Mouse (Mus musculus): ENCODE results near the gene Btaf1.
A peak's percentile ranks its signal among the peaks of the same experiment; 100 is the strongest.

Gene Btaf1

GRCm38 (mm10) chr19:36925671-36926552, at the start of gene Btaf1:
Gene Btaf1, plus strand, starts transcription at chr19:36926079.
- DNase-seq (ENCODE audit: low spot score in 2 of 2): peak; percentile 72 to 76

- DNase-seq (ENCODE audit: low spot score in 2 of 2): no peak
Measured at GRCm38 (mm10) chr19:36877329-36877728, 48.5 kb upstream of the Btaf1 start.

DNA sequence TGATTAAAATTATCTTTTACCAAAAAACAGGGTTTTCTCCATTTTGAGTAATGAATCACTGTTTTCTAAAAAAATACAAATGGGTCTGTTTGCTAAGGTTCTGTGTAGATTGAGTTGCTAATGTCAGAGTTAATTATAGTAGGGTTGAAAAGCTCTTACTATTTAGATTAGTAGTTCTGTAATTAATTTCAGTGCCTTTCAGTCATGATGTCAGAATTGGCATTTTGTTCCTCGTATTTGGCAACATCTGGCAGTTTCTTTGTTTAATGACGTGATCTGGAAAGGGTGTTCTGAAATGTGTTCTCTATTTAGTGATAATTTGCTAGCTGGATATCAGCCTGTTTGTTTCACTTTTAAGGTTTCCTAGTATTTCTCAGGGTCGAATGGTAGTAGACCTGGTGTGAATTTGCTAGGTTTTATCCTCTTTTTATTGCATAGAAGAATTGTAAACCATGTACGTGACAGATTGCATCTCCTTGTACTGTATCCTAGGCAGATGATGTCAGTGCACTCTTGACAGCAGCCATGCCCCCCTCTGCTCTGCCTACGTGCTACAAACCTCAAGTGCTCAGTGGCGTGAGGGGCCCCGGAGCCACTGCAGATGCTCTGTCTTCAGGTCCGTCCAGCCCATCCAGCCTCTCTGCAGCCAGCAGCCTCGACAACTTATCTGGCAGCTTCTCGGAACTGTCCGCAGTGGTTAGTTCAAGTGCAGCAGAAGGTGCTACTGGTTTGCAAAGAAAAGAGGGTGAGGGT, 47.0 kb upstream of the Btaf1 start:
- DNase-seq (ENCODE audit: low spot score in 2 of 2): no peak

- DNase-seq (ENCODE audit: low spot score in 2 of 2): peak in 1 of 2 experiments; percentile 30
Measured at GRCm38 (mm10) chr19:36883119-36883518, 42.8 kb upstream of the Btaf1 start.

GRCm38 (mm10) chr19:36886316-36886715, 39.6 kb upstream of the Btaf1 start:
- DNase-seq (ENCODE audit: low spot score in 2 of 2): no peak

DNA sequence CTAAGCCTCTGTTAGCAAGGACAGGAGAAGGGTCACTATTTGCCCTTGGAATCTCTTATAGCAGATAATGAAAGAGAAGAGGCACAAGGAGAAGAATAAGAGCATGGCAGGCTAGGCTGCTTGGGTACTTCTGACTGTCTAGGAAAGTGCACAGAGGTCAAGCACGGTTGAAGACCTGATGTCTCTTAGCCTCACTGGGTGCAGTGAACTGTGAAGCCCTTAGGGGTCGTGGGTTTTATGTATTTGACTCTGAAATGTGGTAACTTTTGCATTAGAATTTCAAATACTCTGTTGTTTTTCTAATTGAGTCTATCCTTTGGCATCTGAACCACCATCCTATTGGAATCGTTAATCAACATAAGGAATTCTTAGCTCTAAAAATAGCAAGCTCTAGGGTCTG, 38.2 kb upstream of the Btaf1 start:
- no peak for DNase-seq (ENCODE audit: low spot score in 2 of 2)

DNA sequence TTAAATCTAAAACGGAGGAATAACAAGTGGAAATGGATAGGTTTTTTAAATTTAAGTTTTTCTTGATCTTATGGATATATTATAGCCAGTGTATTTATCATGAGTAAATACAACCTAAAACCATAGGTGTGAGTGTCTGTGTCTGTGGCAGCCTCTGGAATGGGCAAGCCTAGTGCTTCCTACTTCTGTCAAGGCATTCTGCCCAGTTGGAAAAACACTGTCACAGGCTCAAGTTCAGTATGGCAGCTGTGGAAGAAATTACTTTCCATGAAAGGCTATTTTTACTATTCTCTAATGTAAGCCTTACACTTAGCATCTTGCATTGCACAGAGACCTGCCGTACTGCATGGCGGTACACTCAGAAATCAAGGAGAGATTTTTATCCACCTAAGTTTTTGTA, 34.1 kb upstream of the Btaf1 start:
- DNase-seq (ENCODE audit: low spot score in 2 of 2): no peak

- DNase-seq (ENCODE audit: low spot score in 2 of 2): no peak
Measured at GRCm38 (mm10) chr19:36896791-36897569, 28.9 kb upstream of the Btaf1 start.

DNA sequence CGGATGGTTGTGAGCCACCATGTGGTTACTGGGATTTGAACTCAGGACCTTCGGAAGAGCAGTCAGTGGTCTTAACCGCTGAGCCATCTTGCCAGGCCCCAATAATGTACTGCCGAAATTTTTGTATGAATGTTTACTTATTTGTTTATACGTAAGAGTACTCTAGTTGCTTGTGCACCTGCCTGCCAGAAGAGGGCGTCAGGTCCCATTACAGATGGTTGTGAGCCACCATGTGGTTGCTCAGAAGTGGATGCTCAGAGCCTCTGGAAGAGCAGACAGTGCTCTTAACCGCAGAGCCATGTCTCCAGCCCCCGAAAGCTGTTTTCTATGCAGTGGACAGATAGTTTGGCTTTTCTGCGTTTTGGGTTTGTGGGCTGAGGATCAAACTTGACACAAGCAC, 28.1 kb upstream of the Btaf1 start:
- no peak for DNase-seq (ENCODE audit: low spot score in 2 of 2)

- no peak for DNase-seq (ENCODE audit: low spot score in 2 of 2)
Measured at GRCm38 (mm10) chr19:36903377-36903776, 22.5 kb upstream of the Btaf1 start.

DNA sequence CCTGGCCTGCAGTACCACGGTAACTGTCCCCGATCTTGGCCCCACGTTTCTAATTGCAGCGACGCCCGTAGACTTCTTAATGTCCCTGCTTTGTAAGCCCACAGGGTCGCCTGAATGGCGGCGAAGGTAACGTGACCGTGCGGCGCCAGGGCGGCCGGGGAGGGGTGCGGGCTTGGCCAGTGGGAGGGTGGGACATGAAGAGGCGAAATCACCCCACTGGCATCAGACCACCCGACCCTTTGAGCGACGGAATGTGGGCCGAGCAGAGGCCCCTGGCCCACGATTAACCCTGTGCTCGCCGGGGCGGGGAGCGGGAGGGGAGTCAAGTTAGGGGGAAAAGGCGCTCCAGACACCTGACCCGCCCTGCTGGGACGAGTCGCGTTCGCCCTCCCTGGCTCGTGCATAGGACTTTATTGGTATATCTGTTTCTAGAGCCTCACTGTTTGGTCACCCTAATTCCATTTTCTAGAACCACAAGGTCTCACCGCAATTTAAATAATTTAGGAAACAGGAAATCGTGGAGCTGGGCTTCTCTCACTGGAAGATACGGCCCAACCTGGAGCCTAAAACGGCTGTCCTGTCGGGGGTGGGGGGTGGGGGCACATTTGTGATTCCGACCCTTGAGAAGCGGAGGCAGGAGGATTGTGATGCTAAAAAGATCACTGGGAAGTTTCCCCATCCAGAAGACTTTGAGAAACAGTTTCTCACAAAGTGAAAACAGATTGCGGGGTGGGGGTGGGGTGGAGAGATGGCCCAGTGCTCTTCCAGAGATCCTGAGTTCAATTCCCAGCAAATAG, 21.5 kb upstream of the Btaf1 start:
- DNase-seq (ENCODE audit: low spot score in 2 of 2): peak; percentile 31 to 52

DNA sequence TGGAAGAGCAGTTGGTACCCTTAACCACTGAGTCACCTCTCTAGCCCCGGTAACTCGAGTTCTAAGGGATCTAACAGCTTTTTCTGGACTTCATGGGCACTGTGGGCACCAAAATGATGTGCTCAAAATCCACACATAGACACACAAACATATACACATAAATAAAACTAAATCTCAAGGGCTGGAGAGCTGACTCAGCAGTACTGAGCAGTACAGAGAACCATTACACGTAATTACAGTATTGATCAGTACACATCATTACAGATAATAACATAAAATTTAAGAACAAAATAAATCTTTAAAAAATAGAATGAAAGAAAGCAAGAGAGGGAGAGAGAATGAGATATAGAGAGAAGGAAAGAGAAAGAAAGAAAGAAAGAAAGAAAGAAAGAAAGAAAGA, 16.7 kb upstream of the Btaf1 start:
- DNase-seq (ENCODE audit: low spot score in 2 of 2): no peak

- DNase-seq (ENCODE audit: low spot score in 2 of 2): peak in 1 of 2 experiments; percentile 53
Measured at GRCm38 (mm10) chr19:36909676-36910292, 16.1 kb upstream of the Btaf1 start.

DNA sequence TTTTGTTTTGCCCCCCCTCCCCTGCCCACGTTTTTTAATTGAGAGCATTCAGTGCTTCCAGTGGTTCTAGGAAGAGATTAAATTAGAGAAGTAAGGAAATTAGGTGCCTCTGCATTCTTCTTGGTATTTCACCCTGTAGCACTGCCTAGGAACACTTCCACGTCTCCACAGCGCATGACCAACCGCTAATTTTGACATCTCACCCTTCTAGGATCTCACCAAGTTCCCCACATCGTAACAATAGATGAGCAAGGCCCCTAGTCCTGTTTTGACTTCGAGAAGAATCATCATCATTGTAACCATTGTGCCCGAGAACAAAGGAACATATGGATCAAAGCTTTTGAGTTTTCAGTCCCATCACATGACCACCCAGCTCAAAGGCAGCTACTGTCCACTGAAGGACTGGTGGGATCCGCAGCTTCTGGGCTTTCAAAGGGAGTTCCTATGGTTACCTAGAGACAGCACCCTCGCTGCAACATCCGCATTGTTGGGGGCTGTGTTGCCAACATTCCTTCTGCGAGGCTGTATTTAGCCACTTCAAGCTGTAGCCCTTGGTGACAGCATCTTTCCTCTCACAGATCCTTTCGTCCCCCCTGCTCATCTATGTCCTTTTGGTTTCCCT, 15.3 kb upstream of the Btaf1 start:
- peak; percentile 66 to 67 for DNase-seq (ENCODE audit: low spot score in 2 of 2)

- DNase-seq (ENCODE audit: low spot score in 2 of 2): no peak
Measured at GRCm38 (mm10) chr19:36913064-36913463, 12.8 kb upstream of the Btaf1 start.

- no peak for DNase-seq (ENCODE audit: low spot score in 2 of 2)
Measured at GRCm38 (mm10) chr19:36916206-36916605, 9.7 kb upstream of the Btaf1 start.

DNA sequence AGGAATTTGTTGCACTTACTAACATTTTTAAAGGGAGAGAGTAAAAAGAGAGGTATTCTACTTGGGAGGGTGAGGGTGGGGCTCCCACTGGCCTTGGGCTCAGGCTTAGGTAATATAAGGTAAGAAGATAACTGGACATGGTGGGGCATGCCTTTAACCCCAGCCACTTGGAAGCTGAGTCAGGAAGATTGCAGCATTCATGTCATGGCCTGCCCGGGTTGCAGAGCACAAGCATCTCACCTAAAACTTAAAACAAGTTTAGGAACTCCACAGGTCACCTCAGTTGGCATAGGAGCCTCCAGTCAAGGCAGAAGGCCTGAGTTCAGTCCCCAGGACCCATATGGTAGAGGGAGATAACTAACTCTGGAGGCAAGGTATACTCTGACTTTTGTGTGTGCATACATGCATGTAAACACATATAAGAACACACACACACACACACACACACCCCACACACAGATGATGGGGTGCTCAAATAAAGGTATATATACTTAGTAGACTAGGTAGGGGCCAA, 8.9 kb upstream of the Btaf1 start:
- DNase-seq (ENCODE audit: low spot score in 2 of 2): no peak

DNA sequence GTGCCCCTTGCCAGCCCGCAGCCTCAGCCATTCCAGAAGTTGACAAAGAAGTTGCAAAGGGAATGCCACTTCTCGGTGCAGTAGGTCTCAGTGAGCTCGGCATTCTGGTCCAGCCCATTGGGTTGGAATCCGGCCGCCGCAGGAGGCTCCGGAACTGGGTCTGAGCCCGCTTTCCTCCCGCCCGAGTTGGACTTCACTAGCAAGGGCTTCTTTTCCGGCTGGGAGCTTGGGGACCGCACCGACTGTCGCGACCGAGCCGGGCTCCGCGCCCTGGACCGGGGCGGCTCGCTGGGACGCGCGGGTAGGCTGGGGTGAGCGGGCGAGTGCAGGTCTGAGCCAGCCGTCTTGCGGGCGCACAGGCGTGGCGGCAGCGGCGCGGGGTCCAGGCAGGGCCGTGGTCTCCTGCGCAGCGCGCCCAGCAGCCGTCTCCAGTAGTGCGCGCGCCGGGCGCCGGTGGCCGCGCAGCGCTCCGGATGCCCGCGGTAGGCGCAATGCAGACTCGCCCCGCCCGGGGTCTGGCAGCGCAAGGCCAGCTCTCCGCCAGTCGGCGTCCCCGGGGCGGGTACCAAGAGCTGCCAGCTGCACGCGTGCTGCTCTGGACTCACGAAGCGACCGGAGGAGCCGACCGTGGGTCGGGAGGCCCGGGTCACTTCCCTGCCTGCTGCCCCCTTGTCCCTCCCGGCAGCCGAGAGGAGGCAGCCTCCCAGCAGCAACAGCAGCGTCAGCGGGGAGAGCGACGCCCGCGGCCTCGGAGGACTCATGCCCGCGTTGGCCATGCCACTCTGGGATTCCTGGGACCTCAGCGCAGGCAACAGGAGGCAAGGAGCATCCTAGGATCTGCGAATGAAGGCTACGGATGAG, 7.2 kb upstream of the Btaf1 start:
- peak; percentile 78 to 79 for DNase-seq (ENCODE audit: low spot score in 2 of 2)

DNA sequence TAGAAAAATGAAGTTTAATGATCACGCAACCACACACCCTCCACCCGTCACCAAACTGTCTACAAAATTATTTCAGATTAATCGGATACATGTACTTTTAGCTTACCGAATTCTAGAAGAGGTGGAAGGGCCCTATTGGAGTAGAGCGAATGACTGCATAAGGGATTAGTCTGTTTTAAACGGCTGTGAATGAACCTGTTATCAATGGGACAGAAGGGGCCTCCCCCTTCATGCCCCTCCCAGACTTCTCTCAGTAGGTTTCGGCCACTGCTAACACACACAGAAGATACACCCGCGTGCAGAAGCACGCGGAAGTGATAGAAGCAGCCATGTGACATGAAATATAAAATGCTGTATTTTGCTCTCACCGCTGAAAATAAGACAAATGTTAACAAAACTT, 6.4 kb upstream of the Btaf1 start, which contains the start of gene Fgfbp3:
Gene Fgfbp3, minus strand, starts transcription at position 150 of the 400 bp plus-strand sequence.
- no peak for DNase-seq (ENCODE audit: low spot score in 2 of 2)
